Mouse (Mus musculus): ENCODE measurements around the gene Cd247.

The Cd247 gene

GRCm38 (mm10) chr1:165855759-165856545 is 67.5 kb downstream of the Cd247 start:
- no peak for DNase-seq

GRCm38 (mm10) chr1:165857279-165857678 is 68.8 kb downstream of the Cd247 start:
- DNase-seq, result no peak

GRCm38 (mm10) chr1:165858356-165858755 is 69.9 kb downstream of the Cd247 start:
- no peak for DNase-seq

- no peak for DNase-seq
Measured at GRCm38 (mm10) chr1:165860373-165861234, 72.1 kb downstream of the Cd247 start.

GRCm38 (mm10) chr1:165861235-165861609 is 72.7 kb downstream of the Cd247 start:
- no peak for DNase-seq

GRCm38 (mm10) chr1:165862059-165862458 is 73.6 kb downstream of the Cd247 start:
- peak; percentile 59 for DNase-seq

GRCm38 (mm10) chr1:165864864-165865795 is 76.6 kb downstream of the Cd247 start:
- DNase-seq, result no peak

- DNase-seq, result no peak
Measured at GRCm38 (mm10) chr1:165866630-165867280, 78.3 kb downstream of the Cd247 start.

GRCm38 (mm10) chr1:165868659-165869058 is 80.2 kb downstream of the Cd247 start:
- no peak for DNase-seq

- peak; percentile 8 for DNase-seq
Measured at GRCm38 (mm10) chr1:165874645-165875044, 86.2 kb downstream of the Cd247 start.

- DNase-seq, result no peak
Measured at GRCm38 (mm10) chr1:165875520-165876284, 87.2 kb downstream of the Cd247 start.

- no peak for DNase-seq
Measured at GRCm38 (mm10) chr1:165878751-165879150, 90.3 kb downstream of the Cd247 start.

- DNase-seq, result no peak
Measured at GRCm38 (mm10) chr1:165882146-165882900, 93.8 kb downstream of the Cd247 start.

- no peak for DNase-seq
Measured at GRCm38 (mm10) chr1:165891686-165892085, 103.2 kb downstream of the Cd247 start.

- DNase-seq, result peak; percentile 74
Measured at GRCm38 (mm10) chr1:165903596-165903995, 115.1 kb downstream of the Cd247 start.

GRCm38 (mm10) chr1:165908153-165908552 is 119.7 kb downstream of the Cd247 start:
- no peak for DNase-seq

GRCm38 (mm10) chr1:165908806-165909205 is 120.3 kb downstream of the Cd247 start:
- DNase-seq, result no peak

GRCm38 (mm10) chr1:165909471-165909870 is 121.0 kb downstream of the Cd247 start:
- no peak for DNase-seq

GRCm38 (mm10) chr1:165913720-165914415 is 125.4 kb downstream of the Cd247 start:
- DNase-seq, result peak; percentile 44

- DNase-seq, result no peak
Measured at GRCm38 (mm10) chr1:165914416-165914801, 125.9 kb downstream of the Cd247 start.

Data from retina, postnatal 1 day (tissue).